Mouse (Mus musculus): ENCODE measurements around the gene Rsph9. TPM values are rescaled to one million over a fixed set of nuclear protein-coding genes. Genes with fewer than 3 reads are reported as not detected.

The Rsph9 gene
- total RNA-seq, 1 experiment from 2014 or later = 2.1 TPM

GRCm38 (mm10) chr17:46157131-46157530 lies 13.1 kb upstream of the Rsph9 start:
- no peak for ATAC-seq (replicated peaks in 1 of 2; ENCODE audit: insufficient read depth in 1 of 2, low FRiP score in 2 of 2, low TSS enrichment in 1 of 2, low read depth in 1 of 2, poor library complexity in 2 of 2, severe bottlenecking in 2 of 2)

- ATAC-seq (replicated peaks in 1 of 2; ENCODE audit: insufficient read depth in 1 of 2, low FRiP score in 2 of 2, low TSS enrichment in 1 of 2, low read depth in 1 of 2, poor library complexity in 2 of 2, severe bottlenecking in 2 of 2) = no peak
Observed at GRCm38 (mm10) chr17:46156680-46157079, 12.7 kb upstream of the Rsph9 start.

GRCm38 (mm10) chr17:46154336-46154735 lies 10.3 kb upstream of the Rsph9 start:
- no peak for ATAC-seq (replicated peaks in 1 of 2; ENCODE audit: insufficient read depth in 1 of 2, low FRiP score in 2 of 2, low TSS enrichment in 1 of 2, low read depth in 1 of 2, poor library complexity in 2 of 2, severe bottlenecking in 2 of 2)

GRCm38 (mm10) chr17:46152847-46153782 lies 9.1 kb upstream of the Rsph9 start, which contains the start of gene Mad2l1bp:
Gene Mad2l1bp, minus strand, starts transcription at chr17:46153553.
- peak; percentile 97 to 98 for ATAC-seq (replicated peaks in 1 of 2; ENCODE audit: insufficient read depth in 1 of 2, low FRiP score in 2 of 2, low TSS enrichment in 1 of 2, low read depth in 1 of 2, poor library complexity in 2 of 2, severe bottlenecking in 2 of 2)

DNA sequence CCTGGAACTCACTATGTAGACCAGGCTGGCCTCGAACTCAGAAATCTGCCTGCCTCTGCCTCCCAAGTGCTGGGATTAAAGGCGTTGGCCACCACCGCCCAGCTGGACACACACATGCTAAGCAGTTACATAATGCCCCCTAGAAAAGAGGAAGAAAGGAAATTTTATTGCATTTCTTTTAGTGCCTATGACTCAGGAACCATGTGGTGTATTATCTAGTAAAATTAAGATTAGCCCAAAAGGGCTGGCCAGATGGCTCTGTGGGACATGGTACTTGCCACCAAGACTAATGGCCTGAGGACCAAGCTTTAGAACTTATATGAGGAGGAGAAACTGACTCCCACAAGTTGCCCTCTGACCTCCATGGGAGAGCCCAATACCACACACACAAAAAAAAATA lies 4.1 kb downstream of the Rsph9 start:
- ATAC-seq (replicated peaks in 1 of 2; ENCODE audit: insufficient read depth in 1 of 2, low FRiP score in 2 of 2, low TSS enrichment in 1 of 2, low read depth in 1 of 2, poor library complexity in 2 of 2, severe bottlenecking in 2 of 2) = no peak

DNA sequence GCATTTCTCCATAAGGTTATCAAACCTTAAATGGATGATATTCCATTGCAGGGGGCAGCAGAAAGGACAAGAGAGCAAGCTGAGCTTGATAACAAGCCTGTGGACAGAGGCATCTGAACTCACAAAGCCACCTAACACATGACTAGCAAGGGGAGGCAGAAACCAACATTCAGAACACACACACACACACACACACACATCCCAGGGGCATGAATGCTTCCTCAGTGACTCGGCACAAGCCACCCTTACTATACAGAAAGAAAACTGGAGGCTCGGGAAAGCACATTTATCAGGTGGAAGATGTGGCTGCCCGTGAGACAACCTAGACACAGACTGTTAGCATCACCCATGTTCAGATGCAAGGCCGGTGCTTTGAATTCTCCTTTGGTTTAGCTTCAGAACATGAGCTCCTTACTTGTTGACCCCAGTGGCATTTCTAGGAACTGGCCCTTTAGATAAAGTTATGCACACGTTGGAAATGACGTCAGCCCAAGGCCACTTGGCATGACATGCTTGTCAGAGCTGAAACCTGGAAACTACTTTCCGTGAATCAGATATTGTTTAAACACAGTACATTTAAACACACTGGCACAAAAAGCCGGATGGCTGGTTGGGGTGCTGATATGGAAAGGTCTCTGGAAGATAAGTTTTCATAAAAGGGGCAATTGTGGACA lies 5.3 kb downstream of the Rsph9 start:
- peak; percentile 46 to 49; a peak in 3 of 4 replicates for ATAC-seq (replicated peaks in 1 of 2; ENCODE audit: insufficient read depth in 1 of 2, low FRiP score in 2 of 2, low TSS enrichment in 1 of 2, low read depth in 1 of 2, poor library complexity in 2 of 2, severe bottlenecking in 2 of 2)

DNA sequence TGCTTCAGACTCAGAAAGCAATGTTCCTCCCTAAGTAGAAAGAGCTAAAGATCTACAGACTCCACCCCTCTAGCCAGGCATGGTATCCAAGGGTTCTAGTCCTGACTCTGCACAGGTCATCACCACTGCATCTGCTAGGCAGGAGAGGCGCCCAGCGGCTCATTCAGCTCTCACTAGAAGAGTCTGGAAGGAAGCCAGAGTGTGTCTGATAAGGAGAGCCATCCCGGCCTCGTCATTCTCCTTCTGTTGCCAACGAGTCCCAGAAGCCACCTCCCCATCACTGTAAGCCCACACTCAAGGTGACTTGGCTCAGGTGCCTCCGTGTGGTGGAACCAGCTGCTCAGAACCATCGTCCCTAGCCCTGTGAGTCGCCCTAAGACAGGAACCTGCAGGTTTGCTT lies 11.2 kb downstream of the Rsph9 start:
- no peak for ATAC-seq (replicated peaks in 1 of 2; ENCODE audit: insufficient read depth in 1 of 2, low FRiP score in 2 of 2, low TSS enrichment in 1 of 2, low read depth in 1 of 2, poor library complexity in 2 of 2, severe bottlenecking in 2 of 2)

DNA sequence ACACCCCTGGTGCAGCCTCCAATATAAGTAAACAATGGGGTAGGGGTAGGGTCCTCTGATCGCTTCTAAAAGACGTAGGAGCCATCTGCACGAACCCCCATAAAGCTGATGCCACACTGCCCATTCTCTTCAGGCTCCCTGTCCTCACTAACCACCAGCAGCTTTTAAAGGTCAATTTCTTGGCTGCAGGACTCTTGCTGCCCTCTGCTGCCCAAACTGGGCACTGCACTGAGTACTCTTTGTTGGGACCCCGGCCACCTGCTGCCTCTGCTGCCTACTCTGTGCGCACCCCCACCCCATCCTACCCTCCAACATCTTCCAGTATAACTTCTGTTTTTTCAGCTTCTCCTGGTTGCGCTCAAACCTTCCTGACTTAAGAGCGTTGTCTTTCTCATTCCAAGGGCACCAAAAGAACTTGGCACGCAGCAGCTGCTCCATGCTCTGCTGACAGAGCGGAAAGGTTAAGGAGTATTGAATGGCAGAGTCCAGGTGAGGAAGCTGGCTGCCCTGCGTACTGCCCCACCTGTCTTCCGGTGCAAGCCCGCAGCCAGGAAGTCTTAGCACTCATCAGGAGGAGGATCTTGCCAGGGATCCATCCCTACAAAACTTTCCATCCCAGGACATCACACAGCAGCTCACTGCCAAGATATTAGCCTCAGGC lies 11.8 kb downstream of the Rsph9 start:
- ATAC-seq (replicated peaks in 1 of 2; ENCODE audit: insufficient read depth in 1 of 2, low FRiP score in 2 of 2, low TSS enrichment in 1 of 2, low read depth in 1 of 2, poor library complexity in 2 of 2, severe bottlenecking in 2 of 2) = peak; percentile 49 to 64; a peak in 2 of 4 replicates

GRCm38 (mm10) chr17:46129741-46130498 lies 14.1 kb downstream of the Rsph9 start:
- ATAC-seq (replicated peaks in 1 of 2; ENCODE audit: insufficient read depth in 1 of 2, low FRiP score in 2 of 2, low TSS enrichment in 1 of 2, low read depth in 1 of 2, poor library complexity in 2 of 2, severe bottlenecking in 2 of 2) = no peak

DNA sequence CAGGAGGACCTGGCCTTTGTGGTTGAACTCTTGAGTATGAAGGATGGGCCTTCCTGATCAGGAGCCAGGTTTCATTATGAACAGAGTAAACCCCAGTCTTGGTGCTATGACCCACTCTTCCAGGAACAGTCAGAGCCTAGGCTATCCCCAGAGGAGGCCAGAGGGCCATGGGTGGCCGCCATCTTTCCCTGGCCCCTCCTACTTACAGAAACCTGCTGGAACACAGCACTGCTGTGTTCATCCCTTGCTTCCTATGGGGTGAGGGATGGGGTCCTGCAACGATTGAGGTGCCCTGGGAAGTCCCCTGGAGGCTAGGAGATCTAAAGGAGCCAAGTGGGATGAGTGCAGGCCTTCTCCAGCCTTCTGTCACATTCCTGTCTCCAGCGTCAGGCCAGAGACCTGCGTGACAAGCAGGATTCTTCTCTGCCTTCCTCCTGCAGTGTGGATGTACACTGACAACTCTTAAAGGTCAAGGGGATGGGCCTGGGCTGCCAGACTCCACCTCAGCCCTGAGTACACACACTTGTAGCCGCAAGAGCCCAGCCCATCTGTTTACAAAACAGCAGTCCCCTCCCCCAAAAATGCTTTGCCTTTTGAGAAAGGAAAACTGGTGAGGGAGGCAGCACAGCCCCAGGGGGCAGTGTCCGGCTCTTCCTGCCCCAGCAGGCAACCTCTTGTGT lies 16.1 kb downstream of the Rsph9 start:
- ATAC-seq (replicated peaks in 1 of 2; ENCODE audit: insufficient read depth in 1 of 2, low FRiP score in 2 of 2, low TSS enrichment in 1 of 2, low read depth in 1 of 2, poor library complexity in 2 of 2, severe bottlenecking in 2 of 2) = no peak

DNA sequence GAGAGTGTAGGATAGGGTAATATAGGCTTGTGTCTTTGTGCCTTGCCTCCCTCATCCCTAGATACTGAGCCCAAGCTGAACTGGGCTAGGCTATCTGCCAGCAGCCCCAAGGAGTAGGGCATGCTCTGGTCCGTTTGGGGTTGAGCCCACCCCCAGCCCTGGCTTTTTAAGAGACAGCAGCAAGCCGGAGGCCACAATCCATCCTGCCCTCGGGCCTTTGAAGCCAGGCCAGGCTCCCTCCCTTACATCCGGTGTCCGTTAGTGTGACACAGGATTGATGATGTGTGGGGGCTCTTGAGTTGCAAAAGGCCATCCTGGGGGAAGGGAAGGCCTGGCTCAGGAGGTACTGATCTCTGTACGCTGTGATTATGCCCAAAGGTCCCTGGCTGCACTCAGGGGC lies 17.4 kb downstream of the Rsph9 start:
- no peak for ATAC-seq (replicated peaks in 1 of 2; ENCODE audit: insufficient read depth in 1 of 2, low FRiP score in 2 of 2, low TSS enrichment in 1 of 2, low read depth in 1 of 2, poor library complexity in 2 of 2, severe bottlenecking in 2 of 2)

GRCm38 (mm10) chr17:46123953-46124700 lies 19.9 kb downstream of the Rsph9 start:
- no peak for ATAC-seq (replicated peaks in 1 of 2; ENCODE audit: insufficient read depth in 1 of 2, low FRiP score in 2 of 2, low TSS enrichment in 1 of 2, low read depth in 1 of 2, poor library complexity in 2 of 2, severe bottlenecking in 2 of 2)

GRCm38 (mm10) chr17:46123285-46123684 lies 20.7 kb downstream of the Rsph9 start:
- no peak for ATAC-seq (replicated peaks in 1 of 2; ENCODE audit: insufficient read depth in 1 of 2, low FRiP score in 2 of 2, low TSS enrichment in 1 of 2, low read depth in 1 of 2, poor library complexity in 2 of 2, severe bottlenecking in 2 of 2)

GRCm38 (mm10) chr17:46122791-46123190 lies 21.2 kb downstream of the Rsph9 start:
- ATAC-seq (replicated peaks in 1 of 2; ENCODE audit: insufficient read depth in 1 of 2, low FRiP score in 2 of 2, low TSS enrichment in 1 of 2, low read depth in 1 of 2, poor library complexity in 2 of 2, severe bottlenecking in 2 of 2) = no peak

DNA sequence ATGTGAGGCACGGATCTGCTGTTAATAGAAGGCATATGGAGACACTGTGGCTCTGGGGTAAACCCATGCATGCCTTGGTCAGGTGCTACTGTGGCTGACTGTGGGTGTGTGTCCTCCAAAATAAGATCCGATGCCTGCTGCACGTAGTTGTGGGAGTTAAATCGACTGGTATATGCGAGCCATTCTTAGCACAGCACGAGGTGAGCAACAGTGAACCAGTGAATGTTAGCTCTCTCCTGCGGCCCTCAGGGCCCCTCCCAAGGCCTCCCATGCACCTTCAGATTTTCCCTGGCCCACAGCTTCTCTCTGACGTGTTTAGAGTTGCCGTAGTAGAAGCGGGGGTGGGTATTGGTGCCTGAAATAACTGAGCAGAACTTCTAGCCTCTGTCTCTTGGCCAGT lies 24.4 kb downstream of the Rsph9 start:
- no peak for ATAC-seq (replicated peaks in 1 of 2; ENCODE audit: insufficient read depth in 1 of 2, low FRiP score in 2 of 2, low TSS enrichment in 1 of 2, low read depth in 1 of 2, poor library complexity in 2 of 2, severe bottlenecking in 2 of 2)

- ATAC-seq (replicated peaks in 1 of 2; ENCODE audit: insufficient read depth in 1 of 2, low FRiP score in 2 of 2, low TSS enrichment in 1 of 2, low read depth in 1 of 2, poor library complexity in 2 of 2, severe bottlenecking in 2 of 2) = no peak
Observed at GRCm38 (mm10) chr17:46118423-46118850, 25.6 kb downstream of the Rsph9 start.

Data from hematopoietic stem cell, adult 5-6 weeks (primary cell).